In the genomic region with DNA sequence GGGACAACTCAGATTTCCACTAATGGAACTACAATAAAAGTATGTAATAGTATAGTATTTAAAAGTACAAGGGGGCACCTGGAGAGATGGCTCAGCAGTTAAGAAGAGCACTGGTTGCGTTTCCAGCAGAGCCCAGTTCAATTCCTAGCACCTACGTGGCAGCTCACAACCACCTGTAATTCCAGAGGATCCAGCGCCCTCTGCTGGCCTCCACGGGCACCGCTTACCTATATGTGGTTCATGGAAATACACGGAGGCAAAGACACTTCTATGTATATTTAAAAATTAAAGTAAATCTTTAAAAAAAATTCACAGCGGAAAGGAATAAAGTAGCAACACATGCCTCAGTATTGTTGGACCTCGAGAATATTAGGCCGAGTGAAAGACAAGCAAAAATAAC, we compare ENCODE assay signal across 9 mouse cellular contexts. TPM values are rescaled to one million over a fixed set of nuclear protein-coding genes. Genes with fewer than 3 reads are reported as not detected.
DNase-seq lines count a peak whose midpoint lies in the region; ATAC-seq and TF ChIP-seq lines count a peak whose summit lies in the region.
"Had no signal": no experiment of that assay in that cellular context is flagged by ENCODE, and none has a peak within 500 bp of the region (broad histone marks: within the 10 kb centered on the region; RNA-seq: fewer than 3 reads in every experiment).

No protein-coding gene starts in this region.

- H3K27me3 ChIP-seq in kidney, postnatal 0 days (ENCODE audit: insufficient read depth, low read length): no peaks in the 10 kb centered on the region
- no peaks in the 10 kb centered on the region for H3K27me3 ChIP-seq in kidney, embryonic 14.5 days (ENCODE audit: control insufficient read depth, insufficient read depth, low read length)
- H3K27me3 ChIP-seq in ES-Bruce4 (ENCODE audit: control insufficient read depth, insufficient read depth, low read length, poor library complexity, severe bottlenecking): no peaks in the 10 kb centered on the region
- H3K27me3 ChIP-seq: embryonic facial prominence, embryonic 15.5 days had no signal

- peak; percentile 33 for DNase-seq in kidney, postnatal 0 days (ENCODE audit: low spot score)
- DNase-seq in brain, embryonic 14.5 days (ENCODE audit: low read depth): peak; percentile 41
- DNase-seq in lung, postnatal 25 days (ENCODE audit: low spot score): peak; percentile 10
- DNase-seq in frontal cortex, postnatal 36 days (ENCODE audit: low spot score in 2 of 2): no peak
- DNase-seq in frontal cortex, postnatal 25 days (ENCODE audit: low spot score in 2 of 2): no peak
- DNase-seq in urinary bladder, postnatal 10 days (ENCODE audit: low spot score): no peak

- H3K9me3 ChIP-seq in kidney, postnatal 0 days (replicated peaks; ENCODE audit: low read length): no peaks in the 10 kb centered on the region
- H3K9me3 ChIP-seq in kidney, embryonic 14.5 days (ENCODE audit: control insufficient read depth, low read length): no peaks in the 10 kb centered on the region
- no peaks in the 10 kb centered on the region for H3K9me3 ChIP-seq in ES-Bruce4 (replicated peaks; ENCODE audit: control insufficient read depth, insufficient read depth, low read length, poor library complexity, severe bottlenecking)
- H3K9me3 ChIP-seq: embryonic facial prominence, embryonic 15.5 days had no signal

- TF ChIP-seq CTCF in kidney, postnatal 0 days (IDR thresholded peaks at IDR 0.05; ENCODE audit: low read depth): peak; percentile 58
- peak; percentile 88 for TF ChIP-seq CTCF in ES-Bruce4 (IDR thresholded peaks at IDR 0.05; ENCODE audit: low read depth, low read length)
- peak; percentile 60 for TF ChIP-seq CTCF in brain, embryonic 14.5 days (IDR thresholded peaks at IDR 0.05; ENCODE audit: borderline replicate concordance, extremely low read depth, insufficient read depth, insufficient read length)

- H3K4me3 ChIP-seq in kidney, postnatal 0 days (replicated peaks; ENCODE audit: low read depth, low read length): no peak overlapping the region
- H3K4me3 ChIP-seq in kidney, embryonic 14.5 days (ENCODE audit: low read length): no peak overlapping the region
- H3K4me3 ChIP-seq in ES-Bruce4 (ENCODE audit: low read depth, low read length): no peak overlapping the region
- H3K4me3 ChIP-seq: embryonic facial prominence, embryonic 15.5 days had no signal

- no peak overlapping the region for H3K9ac ChIP-seq in kidney, postnatal 0 days (ENCODE audit: low read depth, low read length)
- no peak overlapping the region for H3K9ac ChIP-seq in kidney, embryonic 14.5 days (ENCODE audit: low read depth, low read length)
- no peak overlapping the region for H3K9ac ChIP-seq in ES-Bruce4 (ENCODE audit: low read depth, poor library complexity, severe bottlenecking)
- H3K9ac ChIP-seq: embryonic facial prominence, embryonic 15.5 days had no signal

- no peak for TF ChIP-seq EP300 in ES-Bruce4 (IDR thresholded peaks at IDR 0.05; ENCODE audit: insufficient read depth, low read depth, low read length)

- H3K27ac ChIP-seq in kidney, postnatal 0 days: no peak overlapping the region
- no peak overlapping the region for H3K27ac ChIP-seq in kidney, embryonic 14.5 days (ENCODE audit: low read depth, low read length)
- H3K27ac ChIP-seq in ES-Bruce4 (ENCODE audit: insufficient read depth, low read length): no peak overlapping the region
- H3K27ac ChIP-seq: embryonic facial prominence, embryonic 15.5 days had no signal

- no peaks in the 10 kb centered on the region for H3K4me1 ChIP-seq in kidney, postnatal 0 days (replicated peaks; ENCODE audit: insufficient read depth, low read length)
- no peaks in the 10 kb centered on the region; the same call in 1 of the 2 replicates for H3K4me1 ChIP-seq in kidney, embryonic 14.5 days (ENCODE audit: control insufficient read depth, insufficient read depth, low read length)
- peaks cover 4% of the 10 kb centered on the region for H3K4me1 ChIP-seq in ES-Bruce4 (ENCODE audit: control insufficient read depth, insufficient read depth, low read length)
- H3K4me1 ChIP-seq: embryonic facial prominence, embryonic 15.5 days had no signal

- no peaks in the 10 kb centered on the region for H3K36me3 ChIP-seq in kidney, postnatal 0 days (ENCODE audit: insufficient read depth, low read length)
- no peaks in the 10 kb centered on the region for H3K36me3 ChIP-seq in kidney, embryonic 14.5 days (ENCODE audit: control insufficient read depth, insufficient read depth, low read length)
- H3K36me3 ChIP-seq in ES-Bruce4 (ENCODE audit: control insufficient read depth, insufficient read depth, low read length, poor library complexity, severe bottlenecking): no peaks in the 10 kb centered on the region
- H3K36me3 ChIP-seq: embryonic facial prominence, embryonic 15.5 days had no signal

- ATAC-seq in kidney, postnatal 0 days (replicated peaks; ENCODE audit: low FRiP score, low read depth): no peak
- ATAC-seq in kidney, embryonic 14.5 days (ENCODE audit: low FRiP score, low TSS enrichment): no peak

- 45% methylated on average over 9 of the region's 9 CpGs for WGBS in kidney, postnatal 0 days
- 39% methylated on average over 9 of the region's 9 CpGs for WGBS in kidney, embryonic 14.5 days

- TF ChIP-seq POLR2A in ES-Bruce4 (IDR thresholded peaks at IDR 0.05; ENCODE audit: insufficient read depth, low read length): no peak
- no peak for TF ChIP-seq POLR2A in brain, embryonic 14.5 days (IDR thresholded peaks at IDR 0.05; ENCODE audit: borderline replicate concordance, extremely low read depth, insufficient read depth, insufficient read length, poor library complexity, severe bottlenecking)

- no peak overlapping the region for H3K4me2 ChIP-seq in kidney, postnatal 0 days (ENCODE audit: low read length)
- H3K4me2 ChIP-seq in kidney, embryonic 14.5 days (replicated peaks; ENCODE audit: low read depth, low read length): no peak overlapping the region
- H3K4me2 ChIP-seq: embryonic facial prominence, embryonic 15.5 days had no signal

RNA-seq across cellular contexts. Expression of a gene that starts 12.7 kb away (rescaled TPM):
- polyA plus RNA-seq in kidney, postnatal 0 days (2015; fragmentation: Nextera tagmentation; extraction: Ambion mirVana): not detected in 2 replicates
- polyA plus RNA-seq in kidney, embryonic 14.5 days (2014; fragmentation: Nextera tagmentation; extraction: Ambion mirVana): not detected in 2 replicates
- not detected in 2 replicates for polyA plus RNA-seq in ES-Bruce4 (2011; ENCODE audit: insufficient read depth, insufficient read length, low read depth, missing spikeins)
- 0.05 and 0.08 TPM in 2 replicates for polyA plus RNA-seq in brain, embryonic 14.5 days (2012; rRNA removed)

RNA-seq across cellular contexts. Expression of a gene that starts 36.6 kb away (rescaled TPM):
- 0.14 TPM in 1 of 2 replicates, not detected in the other for polyA plus RNA-seq in kidney, postnatal 0 days (2015; fragmentation: Nextera tagmentation; extraction: Ambion mirVana)
- not detected in 2 replicates for polyA plus RNA-seq in kidney, embryonic 14.5 days (2014; fragmentation: Nextera tagmentation; extraction: Ambion mirVana)
- polyA plus RNA-seq in ES-Bruce4 (2011; ENCODE audit: insufficient read depth, insufficient read length, low read depth, missing spikeins): not detected in 2 replicates
- polyA plus RNA-seq in brain, embryonic 14.5 days (2012; rRNA removed): not detected in 2 replicates
- polyA plus RNA-seq: embryonic facial prominence, embryonic 15.5 days had no signal

RNA-seq across cellular contexts. Expression of a gene that starts 41.0 kb away (rescaled TPM):
- polyA plus RNA-seq in kidney, postnatal 0 days (2015; fragmentation: Nextera tagmentation; extraction: Ambion mirVana): 8.2 and 8.4 TPM in 2 replicates
- 2.1 and 4.0 TPM in 2 replicates for polyA plus RNA-seq in kidney, embryonic 14.5 days (2014; fragmentation: Nextera tagmentation; extraction: Ambion mirVana)
- 6.4 and 9.3 TPM in 2 replicates for polyA plus RNA-seq in ES-Bruce4 (2011; ENCODE audit: insufficient read depth, insufficient read length, low read depth, missing spikeins)
- polyA plus RNA-seq in brain, embryonic 14.5 days (2012; rRNA removed): 0.77 and 0.79 TPM in 2 replicates

Comparison
In these comparisons a context has a peak if more than half of its experiments do, and no peak if none do; other contexts are left out.
1. DNase-seq: peak in kidney, postnatal 0 days (single experiment), brain, embryonic 14.5 days (single experiment) and lung, postnatal 25 days (single experiment); none in frontal cortex, postnatal 36 days (0 of 2), frontal cortex, postnatal 25 days (0 of 2) and urinary bladder, postnatal 10 days (single experiment).
2. Peak in every context shown above with its lines, with median percentiles within 50 percentile points of each other: CTCF ChIP-seq.